Mouse (Mus musculus): ENCODE results near the gene Fscn1.

DNA sequence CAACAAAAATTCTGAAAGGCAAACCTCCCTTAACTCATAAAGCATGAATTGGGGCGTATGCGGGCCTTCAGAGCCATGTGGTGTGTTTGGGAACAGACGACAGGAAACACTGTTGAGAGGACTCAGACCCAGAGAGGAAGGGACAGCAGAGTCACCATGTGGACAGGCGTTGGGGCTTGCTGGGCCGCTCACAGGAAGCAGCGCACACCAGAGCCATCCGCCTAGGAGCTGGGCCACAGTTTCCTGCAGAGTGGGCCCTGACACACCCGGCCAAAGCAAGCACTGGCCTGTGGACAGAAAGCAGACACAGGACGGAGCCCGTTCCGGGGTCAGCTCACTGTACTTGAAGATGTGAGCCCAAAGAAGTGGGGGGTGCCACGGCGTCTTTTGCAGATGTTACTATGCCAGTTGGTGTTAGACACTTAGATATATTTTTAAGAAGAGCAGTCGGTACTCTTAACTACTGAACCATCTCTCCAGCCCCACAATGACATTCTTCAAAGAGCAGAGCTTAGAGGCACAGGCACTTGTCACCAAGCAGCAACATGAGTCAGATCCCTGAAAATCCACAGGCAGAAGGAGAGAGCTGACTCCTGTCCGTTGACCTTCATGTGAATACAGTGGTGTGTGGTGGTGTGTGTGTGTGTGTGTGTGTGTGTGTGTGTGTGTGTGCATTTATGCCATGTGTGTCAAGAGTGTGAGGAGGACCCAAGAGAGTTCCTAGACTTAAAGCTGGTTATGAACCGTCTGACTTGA is 22.1 kb downstream of the Fscn1 start:
- no peak for TF ChIP-seq CTCF (IDR thresholded peaks at IDR 0.05; ENCODE audit: control insufficient read depth, insufficient read depth, insufficient read length)
- no peak for TF ChIP-seq MYOD1 (IDR thresholded peaks at IDR 0.05; ENCODE audit: control insufficient read depth, insufficient read length, low read depth)
- no peak for TF ChIP-seq MAX (IDR thresholded peaks at IDR 0.05)
- TF ChIP-seq MYOG (IDR thresholded peaks at IDR 0.05; ENCODE audit: control insufficient read depth, extremely low read depth, insufficient read length): no peak

All from C2C12 (cell line).